Mouse (Mus musculus): ENCODE measurements around the gene Nudcd3.

The Nudcd3 gene

DNA sequence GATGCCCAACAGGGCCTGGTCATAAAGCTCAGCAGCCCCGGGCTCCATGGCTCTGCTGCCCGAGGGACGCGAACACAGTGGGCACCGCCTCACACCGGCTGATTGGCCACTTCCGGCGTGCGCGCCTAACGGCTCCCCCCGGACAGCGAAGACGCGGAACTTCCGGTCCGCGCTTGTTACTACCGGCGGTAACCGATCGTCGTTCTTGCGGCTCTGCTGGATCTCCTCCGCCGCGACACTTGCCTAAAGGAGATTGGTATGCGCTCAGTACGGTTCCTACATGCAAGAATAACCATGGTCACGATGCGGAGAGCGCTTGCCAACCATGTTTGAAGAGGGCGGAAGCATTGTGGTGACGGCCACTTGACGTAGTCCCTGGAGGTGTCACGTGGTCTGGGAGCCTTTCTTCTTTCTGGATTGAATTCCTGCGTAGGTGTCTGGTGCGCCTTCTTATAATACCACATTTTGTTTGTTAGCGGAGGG lies at the start of gene Nudcd3:
Nudcd3 (minus strand) TSS at position 329 of the 483 bp plus-strand sequence.
- in situ Hi-C loops (cut with MboI; ENCODE audit: low sequenced_read_pairs): no loop called here

GRCm38 (mm10) chr11:6244707-6245106 lies 44.5 kb upstream of the Nudcd3 start:
- in situ Hi-C loops (cut with MboI; ENCODE audit: low sequenced_read_pairs): no loop called here

DNA sequence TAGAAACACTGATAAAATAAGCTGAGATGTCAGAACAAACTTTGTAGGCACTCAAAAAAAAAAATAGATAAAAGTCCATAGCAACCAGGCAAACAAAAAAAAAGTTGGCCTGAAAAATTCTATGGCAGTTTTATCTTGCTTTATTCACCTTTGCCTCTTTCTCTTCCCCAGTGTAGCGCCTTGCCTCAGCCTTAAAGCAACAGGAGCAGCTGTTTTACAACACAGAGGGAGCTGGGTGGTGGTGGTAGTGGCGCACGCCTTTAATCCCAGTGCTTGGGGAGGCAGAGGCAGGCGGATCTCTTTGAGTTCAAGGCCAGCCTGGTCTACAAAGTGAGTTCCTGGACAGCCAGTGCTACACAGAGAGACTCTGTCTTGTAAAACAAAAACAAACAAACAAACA lies 32.8 kb upstream of the Nudcd3 start:
- in situ Hi-C loops (cut with MboI; ENCODE audit: low sequenced_read_pairs): no loop called here

DNA sequence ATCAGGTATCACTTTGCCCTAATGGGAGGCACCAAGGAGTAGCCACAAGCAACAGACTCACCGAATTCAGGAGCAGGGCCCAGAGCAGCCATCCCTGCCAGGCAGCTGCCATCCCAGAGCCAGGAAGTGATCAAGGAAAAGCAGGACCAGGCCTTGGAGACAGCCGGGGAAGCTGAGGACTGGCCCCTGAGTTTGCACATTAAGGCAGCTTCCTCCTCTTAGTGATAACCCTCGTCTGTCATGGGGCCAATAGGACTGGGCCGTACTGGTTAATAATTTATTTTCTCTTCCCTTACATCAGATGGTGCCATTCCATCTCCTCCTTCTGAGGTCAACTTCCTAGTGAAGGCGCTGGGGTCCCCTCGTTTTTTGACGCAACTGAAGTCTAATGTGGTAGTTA lies 29.8 kb upstream of the Nudcd3 start, which contains the start of gene Npc1l1:
Npc1l1 (minus strand) TSS at position 132 of the 400 bp plus-strand sequence.
- in situ Hi-C loops (cut with MboI; ENCODE audit: low sequenced_read_pairs): no loop called here

DNA sequence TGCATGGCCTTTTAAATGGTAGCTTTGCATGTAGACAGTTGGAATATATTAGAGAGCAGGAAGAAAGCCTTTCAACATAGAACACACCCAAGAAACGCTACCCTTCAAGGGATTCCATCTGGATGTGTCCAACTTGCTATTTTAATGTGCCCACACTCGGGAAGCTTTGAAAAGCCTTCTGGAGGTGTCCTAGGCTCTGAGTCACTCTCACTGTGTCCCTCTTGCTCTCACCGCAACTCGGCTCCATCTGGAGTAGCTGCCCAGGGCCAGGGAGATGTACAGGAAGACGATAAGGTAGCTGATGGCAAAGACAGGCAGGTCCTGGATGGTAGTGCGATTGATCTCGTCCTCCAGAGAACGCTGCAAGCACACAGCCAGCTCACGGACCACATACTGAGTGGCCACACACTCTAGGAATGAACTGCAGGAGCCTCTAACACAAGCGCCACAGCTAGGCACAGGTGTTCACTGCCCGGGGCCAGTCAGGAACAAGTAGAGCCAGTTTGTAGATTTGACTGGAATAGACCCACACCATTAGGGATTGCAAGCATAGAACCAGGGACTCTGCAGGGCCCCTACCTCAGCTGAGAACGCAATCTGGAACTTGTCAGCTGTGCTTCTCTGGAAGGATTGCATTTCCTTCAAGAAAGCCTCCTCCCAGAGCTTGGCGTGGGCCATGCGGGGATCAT lies 24.5 kb upstream of the Nudcd3 start:
- in situ Hi-C loops (cut with MboI; ENCODE audit: low sequenced_read_pairs): no loop called here

DNA sequence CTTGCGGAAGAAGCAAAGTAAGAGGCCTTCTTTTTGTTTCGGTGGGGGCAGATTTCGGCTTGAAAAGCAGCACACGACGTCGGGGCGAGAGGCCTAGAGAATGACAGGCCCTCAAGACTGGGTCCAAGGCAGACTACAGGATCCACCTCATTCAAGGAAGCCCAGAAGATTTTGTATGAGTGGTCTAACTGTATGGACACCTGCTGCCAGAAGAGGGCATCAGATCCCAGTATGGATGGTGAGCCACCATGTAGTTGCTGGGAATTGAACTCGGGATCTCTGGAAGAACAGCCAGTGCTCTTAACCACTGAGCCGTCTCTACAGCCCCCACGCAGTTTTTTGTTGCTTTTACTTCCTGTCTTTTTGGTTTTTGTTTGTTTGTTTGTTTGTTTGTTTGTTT lies 22.0 kb upstream of the Nudcd3 start:
- in situ Hi-C loops (cut with MboI; ENCODE audit: low sequenced_read_pairs): no loop called here

- in situ Hi-C loops (cut with MboI; ENCODE audit: low sequenced_read_pairs): no loop called here
Observed at GRCm38 (mm10) chr11:6219967-6220366, 19.8 kb upstream of the Nudcd3 start.

- in situ Hi-C loops (cut with MboI; ENCODE audit: low sequenced_read_pairs): no loop called here
Observed at GRCm38 (mm10) chr11:6218189-6218896, 18.1 kb upstream of the Nudcd3 start.

GRCm38 (mm10) chr11:6216834-6217233 lies 16.6 kb upstream of the Nudcd3 start:
- in situ Hi-C loops (cut with MboI; ENCODE audit: low sequenced_read_pairs): no loop called here

DNA sequence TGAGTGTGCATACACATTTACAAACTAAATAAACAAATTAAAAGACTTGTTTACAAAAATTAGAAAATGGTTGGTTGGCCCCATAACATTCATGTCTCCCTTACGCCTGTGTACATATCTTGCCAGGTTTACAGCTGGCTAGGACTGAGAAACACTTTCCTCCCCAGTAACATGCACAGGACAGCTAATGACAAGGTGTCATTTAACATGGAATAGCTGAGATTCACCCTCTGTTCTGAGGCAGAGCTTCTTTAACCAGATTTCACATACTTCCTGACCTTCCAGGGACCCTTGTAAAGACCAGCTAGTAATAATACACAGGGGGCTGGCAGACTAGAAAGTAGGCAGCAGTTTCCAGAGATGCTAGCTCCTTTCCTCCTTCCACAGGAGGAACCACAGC lies 7.9 kb upstream of the Nudcd3 start:
- in situ Hi-C loops (cut with MboI; ENCODE audit: low sequenced_read_pairs): no loop called here

- in situ Hi-C loops (cut with MboI; ENCODE audit: low sequenced_read_pairs): no loop called here
Observed at GRCm38 (mm10) chr11:6207090-6207489, 6.9 kb upstream of the Nudcd3 start.

DNA sequence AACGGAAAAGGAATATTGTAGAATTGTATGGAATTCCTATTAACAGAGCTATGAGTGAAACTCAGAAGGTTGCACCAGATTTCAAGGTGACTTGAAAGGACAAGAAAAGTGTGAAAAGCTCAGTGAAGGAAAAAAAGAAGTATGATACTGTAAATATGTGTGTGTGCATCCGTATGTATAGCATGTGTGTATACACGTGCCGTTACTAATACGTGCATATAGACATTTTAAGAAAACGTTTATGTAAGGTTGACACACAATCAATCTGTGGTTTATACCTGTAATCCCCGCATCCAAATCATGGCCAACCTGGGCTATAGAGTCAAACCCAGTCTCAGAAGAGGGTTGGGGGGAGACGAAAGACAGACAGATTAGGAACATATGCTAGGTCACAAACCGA lies 355 bp upstream of the Nudcd3 start:
- in situ Hi-C loops (cut with MboI; ENCODE audit: low sequenced_read_pairs): no loop called here

GRCm38 (mm10) chr11:6199410-6200086 lies 667 bp downstream of the Nudcd3 start, which contains the start of gene A730071L15Rik:
Gene A730071L15Rik, plus strand, starts transcription at chr11:6200029.
- in situ Hi-C loops (cut with MboI; ENCODE audit: low sequenced_read_pairs): no loop called here

- in situ Hi-C loops (cut with MboI; ENCODE audit: low sequenced_read_pairs): no loop called here
Observed at GRCm38 (mm10) chr11:6198449-6198848, 1.8 kb downstream of the Nudcd3 start.

GRCm38 (mm10) chr11:6196780-6197179 lies 3.4 kb downstream of the Nudcd3 start:
- in situ Hi-C loops (cut with MboI; ENCODE audit: low sequenced_read_pairs): no loop called here

GRCm38 (mm10) chr11:6187878-6188277 lies 12.3 kb downstream of the Nudcd3 start:
- in situ Hi-C loops (cut with MboI; ENCODE audit: low sequenced_read_pairs): no loop called here

- in situ Hi-C loops (cut with MboI; ENCODE audit: low sequenced_read_pairs): no loop called here
Observed at GRCm38 (mm10) chr11:6187399-6187798, 12.8 kb downstream of the Nudcd3 start.

GRCm38 (mm10) chr11:6184202-6184935 lies 15.8 kb downstream of the Nudcd3 start:
- in situ Hi-C loops (cut with MboI; ENCODE audit: low sequenced_read_pairs): no loop called here

DNA sequence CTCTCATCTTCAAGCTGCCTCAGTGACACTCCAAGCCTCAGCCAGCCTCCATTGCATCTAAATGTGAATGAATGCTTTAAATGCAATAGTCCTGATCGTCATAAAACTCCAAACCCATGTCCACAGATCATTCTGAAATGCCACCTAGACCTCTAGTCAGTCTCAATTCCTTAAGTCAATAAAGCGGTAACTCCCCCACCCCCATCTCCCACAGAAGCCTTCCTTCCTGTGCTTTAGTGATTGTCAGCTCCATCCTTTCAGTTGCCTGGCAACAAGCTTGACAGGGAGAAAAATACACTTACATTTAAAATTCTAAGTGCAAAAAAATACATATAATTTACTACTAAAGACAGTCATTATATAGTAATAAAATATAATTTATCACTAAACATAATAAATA lies 17.0 kb downstream of the Nudcd3 start:
- in situ Hi-C loops (cut with MboI; ENCODE audit: low sequenced_read_pairs): no loop called here

- in situ Hi-C loops (cut with MboI; ENCODE audit: low sequenced_read_pairs): no loop called here
Observed at GRCm38 (mm10) chr11:6180811-6181399, 19.3 kb downstream of the Nudcd3 start.

DNA sequence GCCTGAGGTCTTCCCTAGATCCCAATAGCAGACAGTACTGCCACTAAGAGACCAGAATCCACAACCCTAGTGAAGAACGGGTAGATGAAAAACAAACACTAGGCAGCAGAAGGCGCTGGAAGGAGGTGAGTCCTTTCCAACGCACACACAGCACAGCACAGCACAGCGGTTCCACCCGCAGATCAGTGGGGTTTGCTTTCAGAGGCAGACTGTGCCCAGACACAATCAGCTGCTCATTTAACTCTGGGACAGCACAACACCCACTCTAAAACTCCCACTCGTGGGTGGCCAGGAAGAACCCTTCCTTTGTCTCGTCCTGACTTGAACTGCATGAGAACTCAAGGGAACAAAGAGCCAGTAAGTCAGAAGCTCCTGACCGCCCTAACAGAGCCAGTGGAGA lies 21.0 kb downstream of the Nudcd3 start:
- in situ Hi-C loops (cut with MboI; ENCODE audit: low sequenced_read_pairs): no loop called here

Measured in CH12F3 (cell line).